Mouse (Mus musculus): Measurements from ENCODE around the gene Katnb1.

DNA sequence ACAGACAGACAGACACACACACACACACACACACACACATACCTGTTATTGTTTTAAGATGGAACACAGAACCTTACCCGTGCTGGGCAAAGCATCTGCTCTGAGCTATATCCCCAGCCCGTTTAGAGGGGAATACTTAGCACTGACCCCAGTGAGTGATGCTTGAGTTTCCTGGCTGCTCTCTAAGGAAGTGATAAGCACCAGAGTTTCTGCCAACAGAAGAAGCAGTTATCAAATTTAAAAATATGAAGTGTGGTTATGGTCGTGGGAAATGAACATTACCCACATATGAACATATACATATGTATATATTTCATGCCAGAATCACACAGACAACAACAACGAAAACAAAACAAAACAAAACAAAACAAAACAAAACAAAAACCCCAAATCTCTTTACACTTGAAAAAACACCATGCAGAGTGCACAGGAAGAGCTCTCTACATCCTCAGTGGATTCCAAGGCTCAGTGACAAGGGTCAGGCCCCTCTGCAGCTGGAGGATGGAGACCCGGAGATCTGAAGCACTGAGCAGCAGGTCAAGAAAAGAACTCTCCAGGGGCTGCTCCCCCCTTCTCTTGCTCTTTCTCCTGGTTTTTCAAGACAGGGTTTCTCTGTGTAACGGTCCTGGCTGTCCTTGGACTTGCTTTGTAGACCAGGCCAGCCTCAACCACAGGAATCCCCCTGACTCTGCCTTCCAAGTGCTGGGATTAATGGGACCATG is 21.0 kb upstream of the Katnb1 start:
- TF ChIP-seq POLR2A (IDR thresholded peaks at IDR 0.05; ENCODE audit: insufficient read length, low read depth) (no peak), SRF (IDR thresholded peaks at IDR 0.05; ENCODE audit: control insufficient read depth, insufficient read length, low read depth) (no peak), MYOD1 (IDR thresholded peaks at IDR 0.05; ENCODE audit: control insufficient read depth in 1 of 3, insufficient read length in 2 of 3, low read depth in 2 of 3) (no peak), POLR2AphosphoS2 (IDR thresholded peaks at IDR 0.05; ENCODE audit: insufficient read length, low read depth) (no peak), MYOG (IDR thresholded peaks at IDR 0.05; ENCODE audit: control insufficient read depth in 1 of 3, insufficient read depth in 1 of 3, insufficient read length in 2 of 3, low read depth in 2 of 3) (no peak), CEBPB (IDR thresholded peaks at IDR 0.05; ENCODE audit: insufficient read depth, poor library complexity, severe bottlenecking) (no peak), E2F4 (IDR thresholded peaks at IDR 0.05; ENCODE audit: insufficient read depth) (no peak), TCF12 (IDR thresholded peaks at IDR 0.05; ENCODE audit: insufficient read depth, poor library complexity, severe bottlenecking) (no peak), USF1 (IDR thresholded peaks at IDR 0.05; ENCODE audit: low read depth) (no peak), MAX (IDR thresholded peaks at IDR 0.05; ENCODE audit: low read depth) (no peak)
